Mouse (Mus musculus) gastrocnemius, postnatal 4 days (tissue): ENCODE results near the gene Chodl. TPM values are rescaled to one million over a fixed set of nuclear protein-coding genes. Genes with fewer than 3 reads are reported as not detected.

Experiments used
- DNase-seq, 2 experiments: peaks; one replicate each; pipeline ENCODE4 v3.0.0; 2021 to 2022; ENCODE audit warnings: low spot score in 2 of 2, mixed read lengths in 2 of 2
- long read RNA-seq, 2 experiments: library from polyadenylated mRNA; stranded (forward); transcript quantifications; one replicate each; pipeline ENCODE4 v2.0.0; 2021
- total RNA-seq, 2 experiments: library from RNA; stranded (reverse); gene quantifications; 2 replicates each; pipeline ENCODE4 v1.2.3; 2021

Chodl gene
- total RNA-seq, result 10 to 100 TPM; 25.8 to 33.8 TPM
- long read RNA-seq, experiment 1, transcript Chodl-201 (6 exons, 2,535 nt), result major isoform, 50 of 75 reads
- long read RNA-seq, experiment 1, partial matches to known transcripts, result 2 of 75 reads
- long read RNA-seq, experiment 1, other reads (novel, unspliced or antisense), result 22 of 75 reads
- long read RNA-seq, experiment 2, transcript Chodl-201 (6 exons, 2,535 nt), result major isoform, 68 of 110 reads
- long read RNA-seq, experiment 2, partial matches to known transcripts, result 2 of 110 reads
- long read RNA-seq, experiment 2, other reads (novel, unspliced or antisense), result 35 of 110 reads

DNA sequence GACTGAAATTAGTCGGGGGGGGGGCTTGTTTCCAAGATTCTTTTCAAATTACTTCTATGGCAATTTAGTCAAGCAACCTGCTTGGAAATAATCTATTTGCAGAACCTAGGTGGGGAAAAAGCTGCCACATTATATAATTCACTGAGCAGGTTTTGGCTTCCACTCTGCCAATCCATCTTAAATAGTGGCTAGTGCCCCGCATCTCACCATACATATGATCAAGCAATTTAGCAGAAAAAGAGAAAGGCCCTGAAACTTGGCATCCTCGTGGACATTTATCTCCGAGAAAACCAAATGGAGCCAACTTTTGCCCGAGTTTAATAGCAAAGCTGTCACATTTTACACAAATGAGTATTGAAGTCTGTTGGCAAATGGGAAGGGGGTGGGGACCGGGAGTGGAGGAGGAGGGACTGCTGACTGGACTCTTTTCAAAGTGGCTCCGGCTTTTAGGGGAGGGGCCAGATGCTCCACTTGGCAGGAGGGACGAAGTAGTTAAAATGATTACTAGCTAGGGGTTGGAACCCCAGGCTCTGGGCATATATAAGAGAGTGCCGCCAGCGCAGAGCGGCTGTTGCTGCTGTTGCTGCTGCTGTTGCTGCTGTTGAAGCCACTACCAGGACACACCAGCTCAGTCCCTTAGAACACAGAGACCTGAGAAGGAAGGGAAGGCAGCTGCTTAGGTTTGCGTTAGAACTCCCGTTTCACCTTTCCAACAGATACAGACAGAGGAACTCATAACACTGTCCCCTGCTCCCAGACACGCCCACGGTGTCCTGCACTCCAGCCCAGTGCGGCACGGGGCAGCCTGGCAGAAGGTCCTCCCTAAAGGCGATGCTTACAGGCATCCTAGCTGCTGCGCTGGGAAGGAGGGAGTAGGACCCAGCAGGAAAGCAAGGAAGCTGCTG, at the start of gene Chodl:
Gene Chodl, plus strand, starts transcription at position 567 of the 905 bp plus-strand sequence.
- DNase-seq, result peak; percentile 22 to 38

DNA sequence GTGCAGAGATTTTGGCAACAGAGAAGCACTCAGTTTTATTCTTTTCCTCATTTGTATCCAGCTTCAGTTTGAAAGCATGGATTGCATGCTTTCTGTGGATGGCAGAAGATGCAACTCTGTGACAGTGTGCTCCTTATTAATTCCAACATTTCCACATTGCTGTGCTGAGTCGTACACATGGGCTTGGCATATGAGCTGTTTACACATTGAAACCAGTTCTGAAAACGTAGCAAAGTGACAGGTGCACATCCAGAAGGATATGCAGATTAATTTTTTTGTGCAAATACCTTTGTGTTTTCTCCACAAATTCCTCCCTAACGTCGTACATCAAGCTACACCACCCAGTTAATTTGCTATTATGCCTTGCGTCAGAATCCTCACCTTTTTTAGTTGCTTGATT, 8.1 kb upstream of the Chodl start:
- DNase-seq, result no peak

DNA sequence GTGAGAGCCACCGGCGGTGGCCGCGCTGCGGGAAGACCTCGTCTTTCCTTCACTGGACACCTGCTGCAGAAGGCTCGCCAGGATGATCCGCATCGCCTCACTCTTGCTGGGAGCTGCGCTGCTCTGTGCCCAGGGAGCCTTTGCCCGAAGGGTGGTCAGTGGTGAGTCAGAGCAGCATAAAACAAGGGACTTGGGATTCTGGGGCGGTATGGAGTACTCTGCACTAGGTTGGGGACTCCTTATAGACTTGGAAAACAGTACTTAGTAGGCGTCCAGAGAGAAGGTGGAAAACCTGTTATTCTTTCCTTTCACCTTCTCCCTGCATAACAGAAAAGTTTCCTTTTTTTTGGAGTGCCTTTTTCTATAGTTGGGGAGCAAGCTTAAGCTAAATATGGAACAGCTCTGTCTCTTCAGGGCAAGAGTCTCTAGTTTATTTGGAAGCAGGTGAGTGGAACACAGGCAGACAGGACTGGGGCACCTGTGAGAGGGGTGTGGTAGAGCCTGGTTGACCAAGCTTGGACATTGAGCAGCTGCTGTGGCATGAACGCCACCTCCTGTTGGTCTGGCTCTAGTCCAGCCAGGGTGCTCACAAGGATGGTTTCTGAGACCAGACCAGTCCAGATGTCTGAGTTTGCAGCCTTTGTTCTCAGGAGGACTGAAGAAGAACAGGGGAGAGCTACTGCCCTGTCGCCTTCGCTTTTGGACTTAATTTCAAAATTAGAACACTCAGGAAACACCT, 708 bp downstream of the Chodl start:
- peak in 1 of 2 experiments; percentile 12 for DNase-seq

DNA sequence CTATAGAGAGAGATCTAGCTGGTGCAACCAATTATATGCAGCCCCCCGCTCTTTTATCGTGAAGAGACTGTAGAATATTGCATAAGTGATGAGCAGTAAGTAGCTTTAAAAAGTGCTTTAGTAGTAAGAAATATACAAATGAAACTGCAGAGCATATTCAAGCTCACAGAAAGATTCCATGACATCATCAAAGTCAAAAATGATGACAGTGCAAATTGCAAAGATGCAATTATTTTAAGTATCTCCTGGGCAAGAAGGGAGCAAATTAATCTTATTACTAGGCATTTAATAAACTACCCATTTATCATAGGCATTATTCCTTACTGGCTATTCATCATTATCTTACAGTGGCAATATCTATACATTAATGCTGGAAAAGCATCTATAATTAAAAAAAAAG, 3.5 kb downstream of the Chodl start:
- no peak for DNase-seq

DNA sequence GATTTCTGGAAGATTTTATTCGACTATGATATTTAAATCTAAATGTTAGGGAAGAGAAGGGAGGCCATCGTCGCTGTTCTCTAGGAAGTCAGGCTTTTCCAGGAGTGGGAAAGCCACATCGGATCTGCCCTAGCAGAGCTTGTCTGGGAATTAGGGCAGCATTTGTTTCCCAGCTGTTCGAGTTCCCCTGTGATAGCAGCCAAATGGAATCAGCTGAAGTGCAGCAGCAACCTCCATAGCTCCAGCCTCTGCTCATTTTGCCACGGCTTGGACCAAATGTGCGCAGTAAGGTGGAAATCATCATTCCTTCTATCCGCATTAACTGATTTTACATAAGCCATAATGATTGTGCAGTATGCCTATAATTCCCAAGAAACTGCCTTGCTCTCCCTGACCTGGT, 7.0 kb downstream of the Chodl start:
- DNase-seq, result peak in 1 of 2 experiments; percentile 16

DNA sequence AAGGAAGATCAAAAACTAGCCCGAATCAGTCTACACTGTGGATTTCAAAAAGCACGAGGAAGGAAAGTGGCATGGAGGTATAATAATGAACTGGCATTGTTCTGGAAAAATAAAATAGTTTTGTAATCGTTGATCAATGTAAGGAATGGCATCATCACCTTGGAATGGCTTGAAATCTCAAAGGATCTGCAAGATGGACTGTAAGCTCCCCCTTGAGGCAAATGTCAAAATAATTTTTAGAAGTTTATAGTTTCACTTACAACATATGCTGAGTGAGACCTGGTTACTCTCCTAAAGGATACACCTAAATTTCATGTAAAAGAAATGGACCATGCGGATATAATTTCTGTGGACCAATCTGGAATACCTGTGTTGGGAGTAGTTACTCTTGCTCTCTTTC, 19.6 kb downstream of the Chodl start:
- DNase-seq, result no peak

DNA sequence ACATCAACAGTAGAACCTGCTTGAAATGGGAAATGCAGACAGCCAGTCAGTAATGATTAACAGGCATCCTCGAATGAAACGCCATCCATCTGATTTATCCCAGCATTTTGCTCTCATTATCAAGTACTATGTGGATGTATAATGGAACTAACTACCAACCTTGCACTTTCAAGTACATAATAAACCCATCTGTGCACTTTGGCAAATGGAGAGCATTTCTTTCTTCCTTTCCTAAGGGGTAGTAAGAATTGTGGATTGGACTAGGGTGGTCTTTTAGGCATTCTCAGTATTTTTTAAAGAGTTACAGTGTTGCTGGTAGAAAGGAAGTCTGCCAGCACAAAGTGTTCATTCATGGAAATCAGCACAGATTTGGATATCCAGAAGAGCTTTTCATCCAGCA, 26.7 kb downstream of the Chodl start:
- no peak for DNase-seq

GRCm38 (mm10) chr16:78969091-78969731, 38.5 kb downstream of the Chodl start:
- DNase-seq, result no peak

DNA sequence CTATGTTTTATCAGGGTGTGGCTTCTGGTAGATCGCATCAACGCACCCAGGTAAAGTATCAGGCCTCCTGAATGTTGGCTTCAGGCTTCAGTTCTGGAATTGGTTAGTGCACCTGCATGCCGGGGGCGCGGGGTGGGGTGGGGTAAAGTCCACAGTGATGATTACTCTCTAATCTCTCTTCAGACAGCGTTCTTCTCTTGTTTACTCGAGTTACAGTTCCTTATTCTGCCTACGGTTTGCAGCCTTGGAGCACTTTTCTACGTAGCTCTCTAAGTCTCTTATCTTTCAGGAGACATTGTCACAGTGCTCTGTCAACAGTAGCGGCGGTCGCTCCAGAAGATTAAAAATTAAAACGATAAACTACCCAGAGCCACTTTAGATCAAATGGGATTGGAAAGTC, 43.4 kb downstream of the Chodl start:
- no peak for DNase-seq

- DNase-seq, result no peak
Observed at GRCm38 (mm10) chr16:78976384-78976783, 45.6 kb downstream of the Chodl start.

Other genes with a start within 250 kb of the Chodl start
- gene Tmprss15, start 160.1 kb downstream of the Chodl start, total RNA-seq, result not detected